Comparison of ENCODE assay signal across 8 mouse cellular contexts in the genomic region with DNA sequence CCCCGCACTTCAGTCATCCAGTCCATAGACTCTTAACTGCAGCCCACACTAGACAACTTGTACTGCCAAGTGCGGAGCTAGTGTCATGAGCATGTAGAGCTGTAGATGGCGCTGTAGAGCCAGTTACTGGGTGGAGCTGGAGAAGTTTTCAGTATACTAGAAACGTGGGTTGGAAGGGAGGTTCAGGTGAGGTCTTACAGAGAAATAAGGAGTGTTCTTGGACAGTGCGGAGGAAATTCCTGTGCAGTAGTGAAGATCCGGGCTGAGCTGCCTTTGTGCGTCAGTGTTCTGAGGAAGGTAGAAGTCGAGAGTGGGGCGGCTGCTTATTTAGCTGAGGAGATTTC. TPM values are rescaled to one million over a fixed set of nuclear protein-coding genes. Genes with fewer than 3 reads are reported as not detected.
DNase-seq lines count a peak whose midpoint lies in the region; ATAC-seq and TF ChIP-seq lines count a peak whose summit lies in the region.

No protein-coding gene starts in this region.

- no peak overlapping the region for H3K9ac ChIP-seq in hindbrain, embryonic 13.5 days
- no peak overlapping the region for H3K9ac ChIP-seq in liver, adult 2 months (ENCODE audit: low read depth, low read length)

- TF ChIP-seq CTCF in G1E (IDR thresholded peaks at IDR 0.05; ENCODE audit: low read depth, low read length) = peak; percentile 42; the same call in 1 of the 2 replicates
- peak; percentile 56; the same call in 1 of the 2 replicates for TF ChIP-seq CTCF in liver, adult 2 months (IDR thresholded peaks at IDR 0.05; ENCODE audit: low read depth, low read length)

- intact Hi-C loops in heart, postnatal 36 days (cut with DNase I) = no loop called here

- no peak overlapping the region for H3K4me2 ChIP-seq in hindbrain, embryonic 13.5 days

- H3K4me1 ChIP-seq in hindbrain, embryonic 10.5 days (replicated peaks) = peaks cover 20% of the 10 kb centered on the region
- peaks cover 21% of the 10 kb centered on the region for H3K4me1 ChIP-seq in hindbrain, embryonic 13.5 days (replicated peaks)
- H3K4me1 ChIP-seq in G1E (ENCODE audit: insufficient read depth, low read depth, low read length) = no peaks in the 10 kb centered on the region
- no peaks in the 10 kb centered on the region for H3K4me1 ChIP-seq in liver, adult 2 months (ENCODE audit: control insufficient read depth, insufficient read depth, low read length)

- no peak overlapping the region for H3K4me3 ChIP-seq in hindbrain, embryonic 10.5 days
- H3K4me3 ChIP-seq in hindbrain, embryonic 13.5 days = no peak overlapping the region
- H3K4me3 ChIP-seq in G1E (ENCODE audit: low read depth, low read length) = no peak overlapping the region
- no peak overlapping the region for H3K4me3 ChIP-seq in liver, adult 2 months (ENCODE audit: insufficient read depth, low read depth, low read length)

- H3K79me2 ChIP-seq in liver, adult 2 months (ENCODE audit: control insufficient read depth, insufficient read depth, low read length) = no peaks in the 10 kb centered on the region

- WGBS in hindbrain, embryonic 10.5 days = 50% methylated on average over 9 of the region's 9 CpGs
- WGBS in hindbrain, embryonic 13.5 days = 50% methylated on average over 9 of the region's 9 CpGs
- 55% methylated on average over 9 of the region's 9 CpGs for WGBS in liver, adult 2 months

- DNase-seq in hindbrain, embryonic 10.5 days (ENCODE audit: low spot score) = peak; percentile 62
- DNase-seq in G1E (ENCODE audit: low spot score) = peak; percentile 15
- DNase-seq in c-Kit-positive CD71-positive TER-119-negative erythroid progenitor cells, embryonic 14.5 days (ENCODE audit: low read depth) = peak; percentile 74
- peak; percentile 17 to 46 for DNase-seq in heart, postnatal 36 days
- peak; percentile 46 for DNase-seq in liver, adult 2 months (ENCODE audit: extremely low read depth, low read depth, low spot score)
- DNase-seq in retina, embryonic 14.5 days (ENCODE audit: low spot score) = peak; percentile 70

- peaks cover 26% of the 10 kb centered on the region for H3K27me3 ChIP-seq in hindbrain, embryonic 10.5 days (ENCODE audit: insufficient read depth, poor library complexity, severe bottlenecking)
- peaks cover 18% of the 10 kb centered on the region; the same call in 1 of the 2 replicates for H3K27me3 ChIP-seq in hindbrain, embryonic 13.5 days
- H3K27me3 ChIP-seq in G1E (ENCODE audit: insufficient read depth, low read length) = peaks cover 36% of the 10 kb centered on the region
- H3K27me3 ChIP-seq in liver, adult 2 months (ENCODE audit: control insufficient read depth, insufficient read depth, low read length) = no peaks in the 10 kb centered on the region

- no peak for ATAC-seq in hindbrain, embryonic 13.5 days (ENCODE audit: low FRiP score)
- no peak for ATAC-seq in G1E (ENCODE audit: extremely low read depth, insufficient number of reproducible peaks, low FRiP score, poor library complexity, severe bottlenecking)
- ATAC-seq in activated CD4-positive, CD25-positive, alpha-beta regulatory T cell, adult 4 months = no peak

- no peak overlapping the region for H3K27ac ChIP-seq in hindbrain, embryonic 10.5 days
- no peak overlapping the region for H3K27ac ChIP-seq in hindbrain, embryonic 13.5 days
- H3K27ac ChIP-seq in liver, adult 2 months (replicated peaks; ENCODE audit: insufficient read depth, low read depth, low read length) = no peak overlapping the region

- H3K9me3 ChIP-seq in hindbrain, embryonic 10.5 days = no peaks in the 10 kb centered on the region
- no peaks in the 10 kb centered on the region for H3K9me3 ChIP-seq in hindbrain, embryonic 13.5 days
- H3K9me3 ChIP-seq in G1E (replicated peaks) = no peaks in the 10 kb centered on the region

- H3K36me3 ChIP-seq in hindbrain, embryonic 10.5 days = no peaks in the 10 kb centered on the region
- H3K36me3 ChIP-seq in hindbrain, embryonic 13.5 days = no peaks in the 10 kb centered on the region
- H3K36me3 ChIP-seq in G1E (replicated peaks) = no peaks in the 10 kb centered on the region
- no peaks in the 10 kb centered on the region for H3K36me3 ChIP-seq in liver, adult 2 months (ENCODE audit: control insufficient read depth, insufficient read depth, low read length)

- TF ChIP-seq POLR2A in liver, adult 2 months (IDR thresholded peaks at IDR 0.05; ENCODE audit: extremely low read depth, insufficient read depth, low read length) = no peak

RNA-seq across cellular contexts. Expression of a gene that starts 2.7 kb away (rescaled TPM):
- polyA plus RNA-seq in hindbrain, embryonic 10.5 days (2016; fragmentation: Nextera tagmentation; extraction: Ambion mirVana) = 0.86 and 1.6 TPM in 2 replicates
- 15.8 and 17.0 TPM in 2 replicates for polyA plus RNA-seq in hindbrain, embryonic 13.5 days (2015; fragmentation: Nextera tagmentation; extraction: Ambion mirVana)
- total RNA-seq in G1E (2014; fragmentation: Nextera tagmentation) (not detected in 2 replicates), G1E (2017) (not detected in 2 replicates)
- polyA plus RNA-seq in G1E (2012) = not detected in 2 replicates
- total RNA-seq in heart, postnatal 36 days (2021) = under 1 TPM; 0.19 to 0.38 TPM
- total RNA-seq in liver, adult 2 months (2014; rRNA removed) = 0.07 and 0.09 TPM in 2 replicates
- polyA plus RNA-seq in liver, adult 2 months (2012; rRNA removed) = 0.15 and 0.24 TPM in 2 replicates
- not detected for polyA plus RNA-seq in activated CD4-positive, CD25-positive, alpha-beta regulatory T cell, adult 4 months (2017; shearing (Covaris generic))

RNA-seq across cellular contexts. Expression of a gene that starts 38.2 kb away (rescaled TPM):
- 37.6 and 42.4 TPM in 2 replicates for polyA plus RNA-seq in hindbrain, embryonic 10.5 days (2016; fragmentation: Nextera tagmentation; extraction: Ambion mirVana)
- polyA plus RNA-seq in hindbrain, embryonic 13.5 days (2015; fragmentation: Nextera tagmentation; extraction: Ambion mirVana) = 34.1 and 34.9 TPM in 2 replicates
- total RNA-seq in G1E (2014; fragmentation: Nextera tagmentation) (28.9 and 38.2 TPM in 2 replicates), G1E (2017) (56.3 and 59.6 TPM in 2 replicates)
- 15.7 and 17.0 TPM in 2 replicates for polyA plus RNA-seq in G1E (2012)
- total RNA-seq in heart, postnatal 36 days (2021) = 10 to 100 TPM; 15.0 to 17.9 TPM
- total RNA-seq in liver, adult 2 months (2014; rRNA removed) = 8.5 and 10.7 TPM in 2 replicates
- 12.6 and 12.9 TPM in 2 replicates for polyA plus RNA-seq in liver, adult 2 months (2012; rRNA removed)
- 10 to 100 TPM; 23.7 to 33.2 TPM for polyA plus RNA-seq in activated CD4-positive, CD25-positive, alpha-beta regulatory T cell, adult 4 months (2017; shearing (Covaris generic))

Comparison
In these comparisons a context has a peak if more than half of its experiments do, and no peak if none do; other contexts are left out.
1. DNase-seq: peak in every context shown above with its lines; median percentile 74 in c-Kit-positive CD71-positive TER-119-negative erythroid progenitor cells, embryonic 14.5 days; 70 in retina, embryonic 14.5 days; 62 in hindbrain, embryonic 10.5 days; 46 in liver, adult 2 months; 32 in heart, postnatal 36 days; 15 in G1E.